Mouse (Mus musculus) olfactory bulb, adult 2 months (tissue): ENCODE data around the gene Olfr571.

Experiments used
- CTCF ChIP-seq: fragments of 200-500 bp; IDR thresholded peaks from 2 replicates; pipeline ENCODE4 v1.5.1; 2012; ENCODE audit warnings: low read depth, mild to moderate bottlenecking, low read length, moderate library complexity; ENCODE audit not compliant: insufficient read depth
- POLR2A ChIP-seq: fragments of 200-500 bp; IDR thresholded peaks from 2 replicates; pipeline ENCODE4 v1.6.1; 2012; ENCODE audit warnings: mild to moderate bottlenecking, low read depth, low read length, moderate library complexity; ENCODE audit not compliant: insufficient read depth

DNA sequence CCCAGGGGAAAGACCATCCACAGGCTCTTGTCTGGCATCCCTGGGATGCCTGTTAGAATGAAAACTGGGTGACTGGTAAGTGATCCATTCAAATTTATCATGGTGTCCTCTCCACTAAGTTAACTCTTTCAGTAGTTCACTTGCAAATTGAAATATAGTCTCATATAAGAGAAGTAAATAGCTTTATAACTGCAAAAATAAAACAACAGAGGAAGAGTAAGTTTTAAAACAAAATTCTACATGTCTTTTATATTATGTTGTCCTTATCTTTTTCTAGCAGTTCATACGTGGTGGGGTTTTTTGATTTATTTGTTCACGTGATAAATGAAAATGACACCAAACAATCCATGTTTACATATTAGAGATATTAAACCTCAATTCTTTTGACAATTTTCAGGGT is 25.1 kb upstream of the Olfr571 start, which contains the start of gene Olfr573-ps1:
- no peak for TF ChIP-seq CTCF
- no peak for TF ChIP-seq POLR2A
